Mouse (Mus musculus) adrenal gland, adult (tissue): ENCODE results near the gene Gucy2d.

Experiments used
- DNase-seq, 2 experiments: peaks; one replicate each; pipeline ENCODE4 v3.0.0; 2022 to 2023; ENCODE audit warnings: low spot score in 1 of 2; ENCODE audit not compliant: inconsistent age in 2 of 2

The Gucy2d gene

DNA sequence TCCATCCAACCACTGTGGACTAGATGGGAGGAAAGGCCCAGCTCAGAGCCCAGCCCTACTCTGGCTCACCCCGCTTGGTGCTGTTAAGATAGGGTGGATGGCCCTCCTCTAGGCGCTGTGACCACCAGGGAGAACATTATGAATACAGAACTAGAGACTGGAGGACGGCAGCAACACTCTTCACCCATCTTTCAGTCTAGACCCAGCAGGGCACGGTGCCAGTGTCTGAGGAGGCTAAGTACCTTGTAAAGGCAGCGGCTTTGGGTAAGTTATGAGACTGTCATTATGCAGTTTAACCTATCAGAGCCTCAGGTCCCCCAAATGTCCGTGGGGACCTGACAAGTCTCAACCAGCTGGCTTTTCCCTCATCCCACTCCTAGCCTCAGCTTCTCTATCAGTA lies 48.9 kb downstream of the Gucy2d start, which contains the start of gene Lrrc32:
Gene Lrrc32 (plus strand): TSS at position 153 of the 400 bp plus-strand sequence.
- peak in 1 of 2 experiments; percentile 63 for DNase-seq

DNA sequence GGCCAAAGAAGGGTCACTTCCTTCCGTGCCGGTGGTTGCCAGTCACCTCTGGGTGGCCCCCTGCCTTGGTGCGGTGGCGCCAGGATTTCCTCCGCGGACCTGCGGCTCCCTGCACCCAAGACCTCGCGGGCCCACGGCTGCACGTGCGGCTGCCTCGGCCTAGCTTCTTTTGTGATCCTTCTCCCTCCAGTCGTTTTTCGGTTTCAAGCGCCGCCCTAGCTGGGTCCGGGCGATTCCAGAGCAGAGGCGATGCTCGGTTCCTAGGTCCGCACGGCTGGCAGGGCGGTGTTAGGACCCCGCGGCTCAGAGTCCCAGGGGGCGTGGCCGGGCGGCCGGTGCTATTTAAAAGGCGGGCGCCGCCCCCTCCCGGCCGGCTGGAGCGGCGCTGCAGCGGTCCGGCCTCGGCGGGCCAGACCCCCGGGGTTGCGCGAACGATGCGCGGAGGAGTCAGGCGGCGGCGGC lies 49.4 kb downstream of the Gucy2d start:
- peak; percentile 83 to 90 for DNase-seq

DNA sequence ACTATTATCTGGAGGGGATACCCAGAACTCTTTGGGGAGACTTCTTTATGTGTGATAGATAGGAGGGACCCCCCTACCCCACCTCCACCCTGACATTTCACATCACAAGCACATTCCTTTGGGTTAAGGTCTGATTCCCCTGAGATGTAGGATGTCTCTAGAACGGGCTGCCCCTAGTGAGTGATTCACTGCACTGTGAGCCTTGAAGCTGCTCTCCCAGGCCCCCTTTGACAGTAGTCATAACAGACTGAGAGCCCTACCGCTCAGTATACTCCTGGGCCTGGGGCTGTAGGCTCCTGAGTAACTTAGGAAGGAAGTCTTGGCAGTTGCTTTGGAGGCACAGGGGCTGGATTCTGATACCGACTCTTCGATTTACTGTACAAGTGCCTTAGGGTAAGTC lies 50.1 kb downstream of the Gucy2d start:
- DNase-seq = peak in 1 of 2 experiments; percentile 51

DNA sequence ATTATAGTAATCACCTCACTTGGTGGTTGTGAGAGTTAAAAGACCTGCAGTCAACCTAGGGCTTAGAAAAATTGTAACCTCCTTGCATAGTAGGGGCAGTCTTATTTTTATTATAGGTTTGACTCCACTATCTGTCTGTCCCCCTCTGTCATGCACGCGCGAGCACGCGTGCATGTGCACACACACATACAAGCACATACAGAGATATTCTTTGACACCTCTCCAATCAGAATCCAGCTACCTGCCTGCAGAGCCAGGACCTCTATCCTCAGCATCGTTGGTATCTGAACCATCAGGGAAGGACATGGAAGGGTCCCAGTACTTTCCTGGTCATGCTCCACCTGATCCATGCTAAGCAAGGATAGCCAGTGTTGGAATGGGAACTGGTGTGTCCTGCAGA lies 50.7 kb downstream of the Gucy2d start:
- DNase-seq = no peak

DNA sequence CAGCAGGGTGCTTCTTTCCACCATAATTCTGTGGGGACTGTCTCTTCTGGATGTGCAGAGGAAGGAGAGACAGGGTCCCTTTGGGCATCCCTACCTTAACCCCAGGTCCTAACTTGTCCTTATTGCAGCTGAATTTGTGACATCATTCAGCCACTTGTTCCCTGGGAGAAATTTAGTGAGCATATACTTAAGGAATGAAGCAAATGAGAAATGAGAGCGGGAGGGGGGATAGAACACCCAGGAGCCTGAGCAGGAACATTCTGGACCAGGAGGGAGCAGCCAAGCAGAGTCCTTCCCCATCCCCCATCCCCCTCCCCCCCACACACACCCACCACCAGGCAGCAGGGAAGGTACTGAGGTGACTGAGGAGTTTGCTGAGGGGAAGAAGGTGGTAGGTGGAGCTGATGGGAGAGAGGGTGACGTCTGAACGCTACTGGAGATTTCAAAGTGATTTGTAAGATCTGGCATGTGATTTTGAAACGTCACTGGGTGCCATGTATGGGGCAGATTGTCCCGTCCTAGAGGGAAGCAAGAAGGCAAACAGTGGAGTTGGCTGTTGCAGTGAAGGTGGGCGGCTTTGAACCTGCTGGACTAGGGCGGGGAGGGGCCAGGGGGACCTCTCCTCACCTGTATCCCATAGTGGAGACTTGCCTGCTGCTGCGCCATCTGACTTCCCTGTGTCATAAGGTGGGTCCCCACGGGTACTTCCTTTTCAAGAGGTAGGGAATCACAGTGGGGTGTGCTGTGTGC lies 51.4 kb downstream of the Gucy2d start:
- no peak for DNase-seq

DNA sequence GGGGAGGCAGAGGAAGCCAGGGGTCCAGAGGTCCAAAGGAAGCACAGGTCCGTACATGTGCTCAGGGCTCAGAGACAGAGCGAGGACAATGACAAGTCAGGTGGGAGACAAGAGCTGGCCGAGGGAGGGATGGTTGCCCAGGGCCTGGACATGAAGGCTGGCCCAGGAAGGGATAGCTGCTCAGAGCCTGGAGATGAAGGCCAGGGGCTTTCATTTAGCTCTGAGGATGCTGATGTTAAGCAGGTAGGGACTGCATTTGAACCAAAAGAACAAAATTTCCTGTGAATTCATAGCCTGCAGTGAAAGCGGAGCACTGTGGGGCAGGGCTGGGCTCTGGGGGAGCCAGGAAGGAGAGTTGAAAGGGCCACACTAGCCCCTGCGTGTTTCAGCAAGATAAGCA lies 52.1 kb downstream of the Gucy2d start:
- peak in 1 of 2 experiments; percentile 72 for DNase-seq

DNA sequence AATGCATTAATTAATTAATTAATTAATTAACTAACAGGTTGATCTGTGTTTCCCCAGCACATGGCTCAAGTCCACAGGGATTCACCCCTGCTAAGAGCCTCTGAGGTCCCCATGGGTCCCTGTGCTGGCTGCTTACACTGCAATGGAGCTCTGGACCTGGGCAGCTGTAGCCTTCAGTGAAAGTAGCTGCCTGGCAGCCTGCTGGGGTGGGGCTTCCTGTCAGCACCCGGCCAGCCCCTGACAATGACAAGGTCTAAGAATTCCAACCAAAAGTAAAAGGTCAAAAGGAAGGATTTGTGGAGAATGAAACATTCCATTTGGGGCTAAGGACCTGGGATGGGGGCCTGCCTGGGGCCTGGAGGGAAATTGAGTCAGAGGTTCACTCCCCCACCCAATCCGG lies 53.1 kb downstream of the Gucy2d start:
- peak in 1 of 2 experiments; percentile 72 for DNase-seq

DNA sequence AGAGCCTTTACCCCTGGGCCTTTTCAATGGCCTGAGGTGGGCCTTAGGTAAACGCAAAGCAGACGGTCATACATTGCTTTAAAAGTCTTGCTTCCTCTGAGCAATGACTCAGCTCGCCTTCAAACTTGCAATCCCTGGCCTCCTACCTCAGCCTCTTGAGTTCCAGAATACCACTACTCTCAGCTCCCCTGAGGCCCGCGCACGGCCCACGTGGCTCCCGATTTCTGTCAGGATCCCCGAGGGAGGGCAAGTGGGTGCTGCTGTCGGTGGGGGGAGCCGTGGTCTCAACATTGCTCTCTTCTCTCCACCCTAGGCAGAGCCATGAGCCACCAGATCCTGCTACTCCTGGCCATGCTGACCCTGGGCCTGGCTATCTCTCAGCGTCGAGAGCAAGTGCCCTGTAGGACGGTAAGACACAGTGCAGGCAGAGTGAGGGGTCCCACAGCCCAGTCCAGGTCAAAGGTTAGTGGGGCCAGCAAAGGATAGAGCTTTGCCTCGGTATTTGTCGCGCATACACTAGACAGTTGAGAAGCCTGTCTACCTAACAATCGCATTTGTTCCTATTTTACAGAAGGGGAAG lies 53.8 kb downstream of the Gucy2d start:
- DNase-seq = peak in 1 of 2 experiments; percentile 48

DNA sequence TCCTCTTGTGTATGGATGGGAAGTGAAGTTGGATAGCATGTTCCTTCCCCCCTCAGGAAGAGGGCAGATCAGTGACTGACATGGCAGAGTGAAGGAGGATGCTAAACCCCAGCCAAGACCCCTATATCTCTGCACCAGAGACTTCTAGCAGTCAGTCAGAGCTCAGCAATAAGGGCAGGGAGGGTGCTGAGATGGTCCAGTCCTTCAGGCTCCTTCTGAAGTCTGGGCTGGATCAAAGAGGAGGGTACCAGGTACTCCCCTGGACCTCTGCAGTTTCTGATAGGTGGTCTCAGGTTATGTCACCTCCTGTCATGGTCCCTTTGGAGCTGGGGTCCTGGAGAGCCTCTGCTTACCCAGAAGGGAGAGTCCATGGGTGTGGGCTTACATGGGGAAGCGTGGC lies 55.4 kb downstream of the Gucy2d start:
- no peak for DNase-seq

DNA sequence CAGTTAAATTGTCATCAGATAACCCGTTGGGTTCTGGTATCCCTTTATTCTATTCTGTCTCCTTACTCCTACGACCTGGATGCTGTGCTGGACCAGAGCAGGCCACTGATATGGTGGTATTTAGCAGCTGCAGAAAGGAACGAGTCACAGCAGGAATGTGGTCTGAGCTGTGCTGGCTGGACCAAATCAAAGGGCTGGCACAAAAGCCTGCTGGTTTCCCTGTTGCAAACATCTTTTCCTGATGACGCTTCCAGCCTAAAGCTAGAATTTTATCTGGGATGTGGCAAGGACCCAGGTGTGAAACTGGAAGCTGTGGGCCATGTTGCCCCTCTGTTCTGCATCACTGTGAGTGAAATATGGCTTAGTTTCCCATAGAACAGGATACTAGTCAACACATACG lies 57.2 kb downstream of the Gucy2d start:
- no peak for DNase-seq

DNA sequence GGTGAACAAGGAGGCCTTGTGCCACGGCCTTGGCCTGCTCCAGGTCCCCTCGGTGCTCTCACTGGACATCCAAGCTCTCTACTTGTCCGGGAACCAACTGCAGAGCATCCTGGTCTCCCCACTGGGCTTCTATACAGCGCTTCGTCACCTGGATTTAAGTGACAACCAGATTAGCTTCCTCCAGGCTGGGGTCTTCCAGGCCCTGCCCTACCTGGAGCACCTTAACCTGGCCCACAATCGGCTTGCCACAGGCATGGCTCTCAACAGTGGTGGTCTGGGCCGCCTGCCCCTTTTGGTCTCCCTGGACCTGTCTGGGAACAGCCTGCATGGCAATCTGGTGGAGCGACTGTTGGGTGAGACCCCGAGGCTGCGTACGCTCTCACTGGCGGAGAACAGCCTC lies 57.9 kb downstream of the Gucy2d start:
- no peak for DNase-seq

DNA sequence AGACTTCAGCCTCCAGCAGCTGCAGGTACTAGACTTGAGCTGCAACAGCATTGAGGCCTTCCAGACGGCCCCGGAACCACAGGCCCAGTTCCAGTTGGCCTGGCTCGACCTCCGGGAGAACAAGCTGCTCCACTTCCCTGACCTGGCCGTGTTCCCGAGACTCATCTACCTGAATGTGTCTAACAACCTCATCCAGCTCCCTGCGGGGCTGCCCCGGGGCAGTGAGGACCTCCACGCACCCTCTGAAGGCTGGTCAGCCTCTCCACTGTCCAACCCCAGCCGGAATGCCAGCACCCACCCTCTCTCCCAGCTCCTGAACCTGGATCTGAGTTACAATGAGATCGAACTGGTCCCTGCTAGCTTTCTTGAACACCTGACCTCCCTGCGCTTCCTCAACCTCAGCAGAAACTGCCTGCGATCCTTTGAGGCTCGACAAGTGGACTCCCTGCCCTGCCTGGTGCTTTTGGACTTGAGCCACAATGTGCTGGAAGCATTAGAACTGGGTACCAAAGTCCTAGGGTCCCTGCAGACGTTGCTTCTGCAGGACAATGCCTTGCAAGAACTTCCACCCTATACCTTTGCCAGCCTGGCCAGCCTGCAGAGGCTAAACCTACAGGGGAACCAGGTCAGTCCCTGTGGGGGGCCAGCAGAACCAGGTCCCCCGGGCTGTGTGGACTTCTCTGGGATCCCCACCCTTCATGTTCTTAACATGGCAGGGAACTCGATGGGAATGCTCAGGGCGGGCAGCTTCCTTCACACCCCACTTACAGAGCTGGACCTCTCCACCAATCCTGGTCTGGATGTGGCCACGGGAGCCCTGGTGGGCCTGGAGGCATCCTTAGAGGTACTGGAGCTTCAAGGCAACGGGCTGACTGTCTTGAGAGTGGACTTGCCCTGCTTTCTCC lies 58.7 kb downstream of the Gucy2d start:
- DNase-seq = no peak

DNA sequence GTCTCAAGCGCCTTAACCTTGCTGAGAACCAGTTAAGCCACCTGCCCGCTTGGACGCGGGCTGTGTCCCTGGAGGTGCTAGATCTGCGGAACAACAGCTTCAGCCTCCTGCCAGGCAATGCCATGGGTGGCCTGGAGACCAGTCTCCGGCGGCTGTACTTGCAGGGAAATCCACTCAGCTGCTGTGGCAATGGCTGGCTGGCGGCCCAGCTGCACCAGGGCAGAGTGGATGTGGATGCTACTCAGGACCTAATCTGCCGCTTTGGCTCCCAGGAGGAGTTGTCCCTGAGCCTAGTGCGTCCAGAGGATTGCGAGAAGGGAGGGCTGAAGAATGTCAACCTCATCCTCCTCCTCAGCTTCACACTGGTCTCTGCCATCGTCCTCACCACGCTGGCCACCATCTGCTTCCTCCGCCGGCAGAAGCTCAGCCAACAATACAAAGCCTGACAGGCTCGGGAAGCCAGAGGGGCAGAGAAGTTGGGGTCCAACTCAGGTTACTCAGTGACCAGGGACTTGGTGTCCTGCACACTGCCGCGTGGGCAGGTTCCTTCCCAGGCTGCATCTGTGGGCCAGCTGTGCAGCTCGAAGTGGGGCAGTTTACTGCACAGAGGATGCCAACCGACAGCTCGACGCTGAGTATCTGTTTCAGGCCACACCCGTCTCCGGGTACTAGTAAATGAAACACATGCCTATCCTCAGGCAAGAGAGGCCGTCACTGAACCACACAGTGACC lies 59.5 kb downstream of the Gucy2d start:
- DNase-seq = no peak

DNA sequence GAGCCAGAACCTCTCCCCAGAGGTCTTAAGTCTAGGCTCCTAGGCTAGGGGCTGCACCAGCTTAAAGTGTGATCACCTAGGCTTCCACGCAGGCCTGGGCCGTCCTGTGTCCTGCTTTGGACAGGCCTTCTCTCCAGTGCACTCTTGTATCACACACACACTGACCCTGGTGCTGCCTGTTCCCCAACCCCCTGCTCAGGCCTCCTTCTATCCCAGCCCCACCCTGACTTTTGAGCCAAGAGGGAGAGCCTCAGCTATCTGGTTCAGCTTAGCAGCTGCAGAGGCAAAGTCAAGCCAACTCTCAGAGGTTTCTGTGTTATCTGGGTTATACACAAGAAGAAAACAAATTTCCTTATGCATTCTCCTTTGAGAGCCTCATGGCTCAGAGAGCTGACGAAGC lies 60.3 kb downstream of the Gucy2d start:
- no peak for DNase-seq

DNA sequence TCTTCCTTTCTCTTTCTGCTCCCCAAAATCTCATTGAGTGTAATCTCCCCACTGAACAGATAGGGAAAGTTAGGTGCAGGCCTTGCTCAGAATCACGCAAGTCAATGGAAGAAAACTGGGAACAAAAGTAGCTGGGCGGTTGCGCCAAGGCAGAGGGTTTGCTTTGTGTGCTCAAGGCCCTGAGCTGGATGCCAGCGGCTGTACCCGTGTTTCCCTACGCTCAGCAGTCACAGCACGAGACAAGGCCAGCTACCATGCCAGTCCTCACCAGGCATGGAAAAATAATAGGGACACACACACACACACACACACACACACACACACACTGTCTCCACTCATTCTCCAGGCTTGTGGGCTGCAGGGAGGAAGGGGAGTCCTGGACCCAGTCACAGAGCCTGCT lies 60.9 kb downstream of the Gucy2d start:
- DNase-seq = no peak

DNA sequence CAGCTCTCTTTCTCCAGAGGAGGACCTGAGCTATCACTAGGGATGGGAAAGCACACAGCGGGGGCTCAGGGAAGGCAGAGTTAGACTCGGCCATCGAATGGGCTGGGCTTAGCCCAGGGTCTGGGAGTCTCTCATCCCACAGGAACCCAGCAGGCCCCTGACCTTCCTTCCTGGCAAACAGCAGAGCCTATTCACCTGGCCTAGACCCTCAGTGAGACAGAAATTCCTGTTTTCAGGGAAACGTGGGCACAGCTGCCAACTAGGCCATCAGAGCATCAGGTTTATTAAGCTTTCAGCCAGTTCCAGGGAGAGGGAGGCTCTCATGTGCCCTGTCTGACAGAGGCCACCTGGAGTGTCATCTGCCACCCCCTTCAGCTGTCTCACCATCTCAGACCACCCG lies 62.7 kb downstream of the Gucy2d start:
- DNase-seq = no peak

DNA sequence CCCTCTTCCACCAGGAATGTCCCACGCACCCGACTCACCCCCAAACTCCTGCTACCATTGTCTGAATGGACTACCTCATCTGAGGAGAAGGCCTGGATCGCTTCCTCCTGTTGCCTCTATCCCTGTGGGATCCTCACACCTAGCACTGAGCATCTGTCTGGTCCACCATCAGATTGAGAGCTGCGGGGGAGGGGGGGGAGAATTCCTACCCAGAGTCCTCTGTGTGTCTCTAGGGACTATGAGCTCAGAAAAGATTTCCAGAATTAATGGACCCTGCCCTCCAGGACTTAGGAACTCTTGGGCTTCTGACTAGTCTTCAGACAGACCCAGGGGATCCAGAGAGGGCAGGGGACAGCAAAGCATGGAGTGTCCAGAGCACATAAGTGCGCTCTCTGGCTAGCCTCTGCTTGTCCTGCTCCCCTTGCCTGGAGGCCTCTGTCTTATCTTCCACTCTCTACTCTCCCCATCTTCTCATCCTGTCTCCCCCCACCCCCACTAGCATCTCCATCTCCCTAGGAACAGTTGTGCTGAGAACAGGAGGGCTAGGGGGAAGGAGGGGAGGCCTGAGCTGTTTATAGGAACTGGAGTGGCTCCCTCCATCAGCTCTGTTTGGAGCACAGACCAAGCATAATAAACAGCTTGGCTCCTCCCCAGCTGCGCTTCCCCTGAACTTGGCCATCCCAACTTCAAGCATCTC lies 63.9 kb downstream of the Gucy2d start:
- DNase-seq = peak in 1 of 2 experiments; percentile 9

DNA sequence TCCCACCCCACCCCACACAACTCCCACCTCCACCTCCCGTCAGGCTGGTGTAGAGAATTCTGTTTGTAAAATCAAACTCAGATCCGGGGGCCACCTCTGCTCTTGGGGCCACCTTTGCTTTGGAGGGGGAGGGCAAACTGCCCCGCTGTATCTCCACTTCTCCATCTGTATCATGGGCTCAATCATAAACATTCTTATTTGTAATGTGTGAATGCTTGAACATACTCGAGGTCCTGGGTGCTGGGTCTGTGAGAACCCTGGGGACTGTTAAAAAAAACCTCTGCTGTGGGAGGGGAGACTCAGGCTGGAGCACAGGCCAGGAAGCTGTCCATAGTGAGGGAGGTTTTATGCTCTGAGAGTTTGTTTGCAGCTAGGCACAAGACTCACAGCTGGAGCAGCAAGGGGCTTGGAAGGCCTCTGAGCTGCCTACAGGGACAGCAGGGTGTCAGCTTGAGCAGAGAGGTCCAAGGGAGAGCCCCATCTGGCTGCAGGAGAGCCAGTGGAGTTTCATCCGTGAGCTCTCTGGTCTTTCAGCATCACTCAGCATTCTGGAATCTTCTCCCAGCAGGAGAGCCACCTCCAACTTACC lies 64.6 kb downstream of the Gucy2d start:
- no peak for DNase-seq

DNA sequence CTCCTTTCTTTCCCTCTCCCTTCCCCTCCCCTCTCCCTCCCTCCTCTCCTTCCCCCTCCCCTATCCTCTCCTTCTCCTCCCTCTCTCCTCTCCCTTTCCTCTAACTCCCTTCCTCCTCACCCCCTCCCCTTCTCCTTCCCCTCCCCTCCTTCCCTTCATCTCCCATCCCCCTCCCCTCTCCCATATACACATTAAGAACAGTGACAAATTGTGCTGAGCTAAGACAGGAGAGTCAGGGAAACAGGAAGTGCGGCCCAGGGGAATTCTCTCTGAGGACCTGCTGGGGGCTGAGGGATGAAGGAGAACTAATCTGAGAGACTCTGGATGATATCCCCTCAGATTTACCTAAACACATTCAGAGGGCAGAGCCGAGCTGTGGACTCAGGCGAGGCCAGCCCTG lies 65.4 kb downstream of the Gucy2d start:
- no peak for DNase-seq
